Mouse (Mus musculus) heart, adult 9 months (tissue): ENCODE data around the gene Aqp11.

Experiments used
- DNase-seq, 2 experiments: peaks; one replicate each; pipeline ENCODE4 v3.0.0; 2022; ENCODE audit warnings: low spot score in 2 of 2

Gene Aqp11

GRCm38 (mm10) chr7:97737638-97738456 is at the start of gene Aqp11:
Gene Aqp11, minus strand, starts transcription at chr7:97738289.
- DNase-seq, result peak; percentile 87 to 88

- no peak for DNase-seq
Observed at GRCm38 (mm10) chr7:97783523-97783922, 45.4 kb upstream of the Aqp11 start.

DNA sequence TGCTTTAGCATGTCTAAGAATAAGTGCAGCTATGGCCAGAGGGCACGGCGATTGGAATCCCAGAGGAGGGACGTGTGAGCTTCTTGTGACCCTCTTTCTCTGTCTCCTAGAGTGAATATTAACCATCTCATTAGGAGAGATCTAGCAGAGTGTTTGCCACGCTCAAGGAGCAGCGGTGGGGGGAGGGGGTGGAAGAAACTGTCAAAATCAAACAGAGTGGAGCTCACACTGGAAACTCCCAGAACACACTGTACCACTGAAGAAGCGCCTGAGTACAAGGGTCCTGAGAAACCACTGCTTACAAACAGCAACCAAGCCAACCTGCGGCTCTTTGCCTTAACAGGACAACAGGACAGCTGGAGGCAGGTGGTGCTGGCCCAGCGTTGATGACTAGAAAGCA is 43.4 kb upstream of the Aqp11 start:
- DNase-seq, result no peak

GRCm38 (mm10) chr7:97780815-97781214 is 42.7 kb upstream of the Aqp11 start:
- no peak for DNase-seq

DNA sequence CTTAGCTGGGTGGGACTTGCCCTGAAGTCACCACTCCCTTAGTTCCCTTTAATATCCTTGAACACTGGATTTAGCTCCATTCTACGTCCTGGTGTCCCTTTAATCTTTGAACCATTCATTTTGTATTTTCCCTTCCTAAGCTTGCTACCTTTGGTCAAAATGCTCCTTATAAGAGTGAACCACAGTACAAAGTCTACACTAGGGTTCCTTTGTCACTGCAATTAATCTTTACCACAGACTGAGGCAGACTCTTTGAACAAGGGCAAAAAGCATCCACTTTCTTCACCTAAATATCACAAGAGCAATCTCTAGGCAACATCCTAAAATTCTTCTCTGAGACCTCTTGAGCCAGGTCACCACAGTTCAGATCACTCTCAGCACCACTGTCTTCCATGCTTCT is 42.1 kb upstream of the Aqp11 start:
- no peak for DNase-seq

DNA sequence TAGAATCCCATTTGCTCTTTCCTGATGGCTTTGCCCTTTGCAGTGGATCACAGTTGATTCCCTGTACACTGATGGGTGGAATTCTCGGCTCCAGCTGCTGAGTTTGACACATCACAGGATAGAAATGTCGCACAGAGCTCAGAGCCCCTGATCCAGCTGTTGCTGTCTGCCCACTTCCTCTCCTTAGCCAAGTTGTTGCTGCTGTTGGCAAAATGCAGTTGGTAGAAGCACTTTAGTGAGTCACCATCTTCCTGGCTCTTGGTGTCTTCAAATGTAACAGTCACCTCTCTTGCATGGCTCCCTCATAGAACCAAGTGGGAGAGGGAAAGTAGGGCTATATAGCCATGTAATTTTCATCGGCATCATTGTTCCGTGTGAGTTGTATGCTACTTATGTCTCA is 39.1 kb upstream of the Aqp11 start:
- no peak for DNase-seq

- no peak for DNase-seq
Observed at GRCm38 (mm10) chr7:97775923-97776322, 37.8 kb upstream of the Aqp11 start.

GRCm38 (mm10) chr7:97775380-97775779 is 37.3 kb upstream of the Aqp11 start:
- peak; percentile 12 to 17 for DNase-seq

DNA sequence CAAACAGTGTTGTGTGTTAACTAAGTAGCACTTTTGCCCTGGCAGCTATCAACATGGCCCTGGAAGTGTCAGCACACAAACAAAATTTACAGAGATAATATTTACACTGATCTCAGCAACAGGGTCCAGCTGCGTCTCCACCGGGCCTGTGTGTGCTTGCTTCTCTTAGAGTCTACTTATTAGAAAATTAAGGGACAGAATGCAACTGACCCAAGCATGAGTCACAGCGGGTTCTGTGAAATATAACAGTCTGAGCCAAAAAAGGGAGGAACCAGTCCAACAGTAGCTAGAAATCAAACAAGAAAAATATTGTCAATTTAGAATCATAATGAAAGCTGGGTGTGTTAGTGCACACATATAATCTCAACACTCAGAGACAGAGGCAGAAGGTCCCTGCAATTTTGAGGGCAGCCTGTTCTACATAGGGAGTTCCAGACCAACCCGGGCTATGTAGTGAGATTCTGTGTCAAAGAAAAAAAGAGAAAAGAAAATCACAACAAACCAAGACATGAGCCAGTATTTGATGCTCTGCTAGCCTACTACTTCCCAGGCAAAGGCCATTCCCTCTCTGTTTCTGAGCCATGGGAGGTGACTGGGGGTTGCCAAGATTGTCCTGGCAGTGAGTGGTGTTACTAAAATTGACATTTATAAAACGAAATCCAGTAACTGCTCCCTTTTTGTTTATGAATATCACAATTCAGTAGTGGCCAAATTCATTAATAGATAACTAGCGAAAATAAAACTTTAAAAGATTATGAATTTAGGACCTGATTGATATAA is 32.9 kb upstream of the Aqp11 start:
- DNase-seq, result peak; percentile 20 to 35

GRCm38 (mm10) chr7:97769020-97769419 is 30.9 kb upstream of the Aqp11 start:
- no peak for DNase-seq

- DNase-seq, result no peak
Observed at GRCm38 (mm10) chr7:97767841-97768240, 29.8 kb upstream of the Aqp11 start.

GRCm38 (mm10) chr7:97766406-97767166 is 28.5 kb upstream of the Aqp11 start:
- no peak for DNase-seq

DNA sequence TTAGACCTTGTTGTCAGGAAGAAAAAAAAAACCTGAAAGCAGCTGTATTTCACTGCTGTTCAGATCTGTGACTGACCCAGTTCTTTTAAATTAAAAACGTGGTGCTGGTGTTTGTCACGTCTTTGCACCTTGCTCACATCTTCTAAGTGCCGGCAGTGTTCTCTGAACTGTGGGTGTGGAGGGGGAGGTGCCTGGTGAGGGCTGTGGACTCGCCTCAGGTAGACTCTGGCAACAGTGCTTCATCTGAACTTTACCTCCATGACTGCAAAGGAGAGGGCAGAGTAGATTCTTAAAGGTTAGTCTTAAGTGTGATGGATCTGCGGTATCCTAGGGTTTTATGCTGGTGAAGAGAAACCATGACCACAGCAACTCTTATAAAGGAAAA is 27.9 kb upstream of the Aqp11 start:
- no peak for DNase-seq

DNA sequence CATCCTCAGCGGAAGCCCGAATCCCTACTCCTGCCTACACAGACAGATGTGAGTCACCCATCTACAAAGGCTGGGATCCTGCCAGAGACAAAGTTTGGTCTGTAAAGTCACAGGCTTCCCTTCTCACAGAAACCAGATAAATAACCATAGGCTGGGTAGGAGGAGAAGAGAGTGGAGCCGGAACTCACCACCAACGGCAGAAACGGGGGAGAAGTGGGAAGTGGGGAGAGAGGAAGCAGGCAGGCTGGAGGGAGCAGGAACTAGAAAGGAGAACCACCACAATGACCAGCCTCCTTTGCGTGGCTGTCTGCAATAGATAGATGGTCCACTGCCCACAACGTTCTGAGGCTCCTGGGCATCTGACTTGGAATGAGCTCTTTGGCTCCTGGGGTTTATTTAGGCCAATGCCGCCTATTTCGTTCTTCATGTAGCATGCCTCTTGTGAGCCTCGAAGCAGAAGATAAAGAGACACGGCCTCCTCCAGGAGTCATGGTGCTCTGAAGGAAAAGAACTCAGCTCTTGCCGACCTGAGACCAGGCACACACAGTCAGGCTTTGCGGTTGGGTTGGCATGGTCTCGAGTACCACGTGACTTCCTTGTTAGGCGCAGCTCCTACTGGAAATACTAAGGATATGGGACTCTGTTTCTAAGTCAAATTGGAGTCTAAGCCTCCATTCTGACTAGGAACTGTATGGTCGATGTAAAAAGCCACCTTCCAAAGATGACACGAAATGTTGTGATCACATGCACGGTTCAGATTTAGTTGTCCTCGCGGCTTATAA is 27.3 kb upstream of the Aqp11 start:
- DNase-seq, result peak; percentile 47 to 54

- DNase-seq, result no peak
Observed at GRCm38 (mm10) chr7:97764591-97764990, 26.5 kb upstream of the Aqp11 start.

- no peak for DNase-seq
Observed at GRCm38 (mm10) chr7:97756967-97757881, 19.1 kb upstream of the Aqp11 start.

- peak; percentile 28 to 35 for DNase-seq
Observed at GRCm38 (mm10) chr7:97749207-97750190, 11.4 kb upstream of the Aqp11 start.

DNA sequence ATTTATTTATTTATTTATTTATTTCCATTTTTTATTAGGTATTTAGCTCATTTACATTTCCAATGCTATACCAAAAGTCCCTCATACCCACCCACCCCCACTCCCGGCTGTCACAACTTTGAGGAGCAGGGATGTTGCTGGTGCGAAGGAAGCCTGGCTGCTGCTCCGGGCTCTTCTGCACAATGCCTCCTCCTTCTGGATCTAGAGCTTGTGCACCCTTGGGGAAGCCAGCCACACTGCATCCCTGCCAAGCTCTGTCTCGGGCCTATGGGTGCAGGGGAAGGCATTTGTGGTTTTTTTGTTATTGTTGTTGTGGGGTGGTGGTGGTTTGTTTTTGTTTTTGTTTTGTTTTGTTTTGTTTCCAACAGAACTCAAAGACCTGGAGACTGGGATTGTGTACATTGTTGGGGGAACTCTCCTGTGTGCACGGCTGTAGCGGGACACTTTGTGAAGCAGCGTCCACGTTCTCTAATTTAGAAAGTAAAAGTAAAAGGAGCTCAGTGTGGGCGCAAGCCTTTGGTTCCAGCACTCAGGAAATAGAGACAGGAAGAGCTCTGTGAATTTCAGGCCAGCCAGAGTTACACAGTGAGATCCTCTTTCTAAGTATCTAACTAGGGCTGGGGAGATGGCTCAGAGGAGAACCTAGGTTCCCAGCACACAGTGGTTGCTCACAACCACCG is 10.6 kb upstream of the Aqp11 start:
- DNase-seq, result peak; percentile 53 to 66
